Mouse (Mus musculus) T-helper 1 cell (primary cell): ENCODE measurements around the gene Anapc15-ps.

Experiments used
- in situ Hi-C: fragments of 300-600 bp; cut with MboI, MseI; formaldehyde crosslinking; loops from one replicate; pipeline ENCODE4 v1.15.1; 2025; ENCODE audit warnings: high pct_unique_total_duplicates

The Anapc15-ps gene

GRCm38 (mm10) chr10:95670781-95671780, 2.2 kb downstream of the Anapc15-ps start:
- in situ Hi-C loops = loop anchor here (10.0 kb wide), 1 partner anchor 96 kb away; no protein-coding TSS in a partner anchor

- in situ Hi-C loops = loop anchor here (10.0 kb wide), 1 partner anchor 95 kb away; no protein-coding TSS in a partner anchor
Observed at GRCm38 (mm10) chr10:95669872-95670271, 3.4 kb downstream of the Anapc15-ps start.

- in situ Hi-C loops = no loop called here
Observed at GRCm38 (mm10) chr10:95669034-95669433, 4.2 kb downstream of the Anapc15-ps start.

GRCm38 (mm10) chr10:95667371-95668030, 5.8 kb downstream of the Anapc15-ps start:
- in situ Hi-C loops = no loop called here

GRCm38 (mm10) chr10:95666791-95667190, 6.5 kb downstream of the Anapc15-ps start:
- in situ Hi-C loops = no loop called here

- in situ Hi-C loops = no loop called here
Observed at GRCm38 (mm10) chr10:95665426-95665990, 7.7 kb downstream of the Anapc15-ps start.

GRCm38 (mm10) chr10:95664613-95665012, 8.6 kb downstream of the Anapc15-ps start:
- in situ Hi-C loops = no loop called here

GRCm38 (mm10) chr10:95660356-95660755, 12.9 kb downstream of the Anapc15-ps start:
- in situ Hi-C loops = no loop called here

GRCm38 (mm10) chr10:95659471-95660150, 13.6 kb downstream of the Anapc15-ps start:
- in situ Hi-C loops = no loop called here

GRCm38 (mm10) chr10:95658836-95659343, 14.4 kb downstream of the Anapc15-ps start:
- in situ Hi-C loops = no loop called here

GRCm38 (mm10) chr10:95656236-95657225, 16.7 kb downstream of the Anapc15-ps start:
- in situ Hi-C loops = no loop called here

GRCm38 (mm10) chr10:95652131-95652530, 21.1 kb downstream of the Anapc15-ps start:
- in situ Hi-C loops = no loop called here

- in situ Hi-C loops = no loop called here
Observed at GRCm38 (mm10) chr10:95648326-95648888, 24.8 kb downstream of the Anapc15-ps start.

- in situ Hi-C loops = no loop called here
Observed at GRCm38 (mm10) chr10:95647128-95647527, 26.1 kb downstream of the Anapc15-ps start.

- in situ Hi-C loops = no loop called here
Observed at GRCm38 (mm10) chr10:95646576-95646975, 26.7 kb downstream of the Anapc15-ps start.

GRCm38 (mm10) chr10:95643696-95644360, 29.4 kb downstream of the Anapc15-ps start:
- in situ Hi-C loops = no loop called here

GRCm38 (mm10) chr10:95643042-95643441, 30.2 kb downstream of the Anapc15-ps start:
- in situ Hi-C loops = no loop called here

- in situ Hi-C loops = no loop called here
Observed at GRCm38 (mm10) chr10:95641335-95641734, 31.9 kb downstream of the Anapc15-ps start.

GRCm38 (mm10) chr10:95639429-95639828, 33.8 kb downstream of the Anapc15-ps start:
- in situ Hi-C loops = no loop called here
